Mouse (Mus musculus) myocyte (in vitro differentiated cells): Measurements from ENCODE around the gene Snx14. TPM values are rescaled to one million over a fixed set of nuclear protein-coding genes. Genes with fewer than 3 reads are reported as not detected.
"Not testable (repeated sequence)": the region's sequence is repeated elsewhere in the genome, so short reads cannot be mapped to it uniquely, and the experiment has no call there.

Experiments
- H3K27me3 ChIP-seq: one replicate; pipeline ENCODE4 v1.6.1; 2011; ENCODE audit not compliant: control insufficient read depth, insufficient read depth, insufficient read length
- H3K36me3 ChIP-seq: one replicate; pipeline ENCODE4 v1.6.1; 2011; ENCODE audit not compliant: control insufficient read depth, insufficient read depth
- H3K4me2 ChIP-seq: one replicate; pipeline ENCODE4 v1.6.1; 2011; ENCODE audit warnings: low read depth, control low read depth
- H3K4me3 ChIP-seq: one replicate; pipeline ENCODE4 v1.5.1; 2011; ENCODE audit warnings: mild to moderate bottlenecking, control low read depth, moderate library complexity
- H3K79me2 ChIP-seq: one replicate; pipeline ENCODE4 v1.6.1; 2011; ENCODE audit not compliant: control insufficient read depth, insufficient read depth
- H3ac ChIP-seq: one replicate; pipeline ENCODE4 v1.6.1; 2011; ENCODE audit not compliant: control insufficient read depth, insufficient read length
- CEBPB ChIP-seq: IDR thresholded peaks from 2 replicates; pipeline ENCODE4 v1.6.1; 2011; ENCODE audit warnings: mild to moderate bottlenecking, moderate library complexity; ENCODE audit not compliant: poor library complexity, insufficient read depth, severe bottlenecking
- E2F4 ChIP-seq: IDR thresholded peaks from one replicate; pipeline ENCODE4 v1.6.1; 2011; ENCODE audit warnings: mild to moderate bottlenecking, control low read depth, moderate library complexity; ENCODE audit not compliant: insufficient read depth
- MAX ChIP-seq: IDR thresholded peaks from one replicate; pipeline ENCODE4 v1.6.1; 2011; ENCODE audit warnings: low read depth, mild to moderate bottlenecking, control low read depth
- MYOD1 ChIP-seq, 3 experiments: IDR thresholded peaks; one replicate each; pipeline ENCODE4 v1.6.1; 2011; ENCODE audit warnings: control low read depth in 2 of 3, low read depth in 2 of 3, mild to moderate bottlenecking in 2 of 3, moderate library complexity in 1 of 3; ENCODE audit not compliant: insufficient read length in 2 of 3, control insufficient read depth in 1 of 3
- MYOG ChIP-seq, 3 experiments: IDR thresholded peaks; one replicate each; pipeline ENCODE4 v1.6.1; 2011; ENCODE audit warnings: control low read depth in 2 of 3, low read depth in 2 of 3, mild to moderate bottlenecking in 2 of 3; ENCODE audit not compliant: insufficient read length in 2 of 3, control insufficient read depth in 1 of 3, insufficient read depth in 1 of 3
- POLR2A ChIP-seq: IDR thresholded peaks from one replicate; pipeline ENCODE4 v1.6.1; 2011; ENCODE audit warnings: low read depth, mild to moderate bottlenecking, control low read depth, moderate library complexity; ENCODE audit not compliant: insufficient read length
- POLR2AphosphoS2 ChIP-seq: IDR thresholded peaks from one replicate; pipeline ENCODE4 v1.6.1; 2011; ENCODE audit warnings: low read depth, control low read depth; ENCODE audit not compliant: insufficient read length
- REST ChIP-seq: IDR thresholded peaks from one replicate; pipeline ENCODE4 v1.6.1; 2011; ENCODE audit warnings: mild to moderate bottlenecking, control low read depth, moderate library complexity; ENCODE audit not compliant: insufficient read depth, insufficient read length
- SRF ChIP-seq: IDR thresholded peaks from one replicate; pipeline ENCODE4 v1.6.1; 2011; ENCODE audit warnings: low read depth; ENCODE audit not compliant: control insufficient read depth, insufficient read length
- TCF12 ChIP-seq: IDR thresholded peaks from one replicate; pipeline ENCODE4 v1.6.1; 2011; ENCODE audit warnings: mild to moderate bottlenecking, control low read depth; ENCODE audit not compliant: poor library complexity, insufficient read depth, severe bottlenecking
- TCF3 ChIP-seq: IDR thresholded peaks from one replicate; pipeline ENCODE4 v1.6.1; 2011; ENCODE audit warnings: low read depth, control low read depth; ENCODE audit not compliant: insufficient read length
- USF1 ChIP-seq: IDR thresholded peaks from one replicate; pipeline ENCODE4 v1.6.1; 2011; ENCODE audit warnings: low read depth, mild to moderate bottlenecking, control low read depth, moderate library complexity
- polyA plus RNA-seq: library from polyadenylated mRNA; unstranded; fragments of >200 nt; fragmentation: generic; extraction: Trizol; gene quantifications from one replicate; pipeline ENCODE4 v1.2.1, GENCODE M21; 2012; ENCODE audit warnings: missing spikeins

Gene Snx14
- polyA plus RNA-seq, result 9.6 TPM

DNA sequence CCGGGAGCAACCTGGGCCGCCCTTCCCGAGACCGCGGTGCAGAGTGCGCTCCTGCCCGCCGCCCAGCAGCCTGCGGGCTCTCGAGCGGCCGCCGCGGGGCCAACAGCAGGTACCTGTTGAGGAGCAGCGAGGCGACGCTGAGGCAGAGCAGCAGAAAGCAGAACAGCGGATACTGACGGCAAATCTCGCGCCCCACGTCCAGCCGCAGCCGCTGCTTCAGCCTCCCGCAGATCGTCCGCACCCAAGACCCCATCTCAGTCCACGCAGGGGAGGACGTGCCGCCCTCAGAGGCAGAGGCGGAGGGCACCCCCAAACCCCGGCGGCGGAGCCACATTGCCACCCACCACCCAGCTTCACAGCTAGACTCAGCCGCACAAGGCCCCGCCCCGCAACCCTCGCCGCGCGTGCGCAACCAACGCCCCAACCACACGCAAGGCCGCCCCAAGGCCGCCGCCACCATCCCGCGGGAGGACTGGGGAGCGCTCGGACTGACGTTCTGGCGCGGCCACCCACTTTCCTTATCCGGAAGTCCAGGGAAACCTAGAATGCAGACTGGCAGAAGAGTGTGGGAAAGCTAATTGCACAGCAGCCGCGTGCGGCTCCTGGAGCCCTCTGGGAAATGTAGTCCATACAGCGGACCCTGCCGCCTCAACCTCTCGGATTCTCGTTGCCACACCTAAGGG lies at the start of gene Snx14:
TSS of gene Snx14 (minus strand) at position 404 of the 683 bp plus-strand sequence.
- TF ChIP-seq MYOD1 (IDR thresholded peaks at IDR 0.05; ENCODE audit: control insufficient read depth in 1 of 3, insufficient read length in 2 of 3, low read depth in 2 of 3) (no peak), USF1 (no peak), REST (no peak), TCF3 (no peak), E2F4 (no peak), POLR2A (peak; percentile 92), MAX (no peak), POLR2AphosphoS2 (peak; percentile 94), SRF (peak; percentile 92), TCF12 (no peak), CEBPB (no peak)
- Histone ChIP-seq H3K36me3 (no peaks in the 10 kb centered on the region), H3K27me3 (no peaks in the 10 kb centered on the region), H3K4me2 (peak within 1 kb of the TSS; percentile 95), H3ac (peak within 1 kb of the TSS; percentile 58), H3K4me3 (peak within 1 kb of the TSS; percentile 66), H3K79me2 (peaks cover 12% of the 10 kb centered on the region)

DNA sequence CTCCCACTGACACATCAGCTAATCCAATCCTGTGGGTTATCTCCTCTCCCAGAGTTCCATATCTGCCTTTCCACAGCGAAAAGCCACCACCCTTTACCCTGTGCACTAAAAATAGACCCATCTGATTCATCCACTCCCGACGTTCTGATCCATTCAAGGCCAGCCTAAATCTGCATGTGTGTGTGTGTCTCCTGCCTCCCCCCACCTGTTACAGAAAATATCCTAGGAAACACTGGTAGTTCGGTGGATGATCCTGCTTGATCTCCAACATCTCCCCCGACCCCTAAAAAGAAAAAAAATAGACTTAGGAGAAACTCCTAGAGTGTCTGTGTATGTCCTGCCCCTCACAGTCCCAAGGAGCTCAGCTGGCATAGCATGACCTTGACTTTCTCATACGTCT lies 45.8 kb upstream of the Snx14 start:
- Histone ChIP-seq H3K4me3 (no peak overlapping the region), H3K79me2 (peaks cover 19% of the 10 kb centered on the region), H3ac (no peak overlapping the region), H3K36me3 (no peaks in the 10 kb centered on the region), H3K27me3 (no peaks in the 10 kb centered on the region), H3K4me2 (peak overlapping the region; percentile 81)
- TF ChIP-seq REST (no peak), SRF (no peak), TCF3 (no peak), TCF12 (no peak), MYOD1 (IDR thresholded peaks at IDR 0.05; ENCODE audit: control insufficient read depth in 1 of 3, insufficient read length in 2 of 3, low read depth in 2 of 3) (peak in 1 of 3 experiments; percentile 17), MYOG (IDR thresholded peaks at IDR 0.05; ENCODE audit: control insufficient read depth in 1 of 3, insufficient read depth in 1 of 3, insufficient read length in 2 of 3, low read depth in 2 of 3) (no peak), POLR2AphosphoS2 (no peak)

DNA sequence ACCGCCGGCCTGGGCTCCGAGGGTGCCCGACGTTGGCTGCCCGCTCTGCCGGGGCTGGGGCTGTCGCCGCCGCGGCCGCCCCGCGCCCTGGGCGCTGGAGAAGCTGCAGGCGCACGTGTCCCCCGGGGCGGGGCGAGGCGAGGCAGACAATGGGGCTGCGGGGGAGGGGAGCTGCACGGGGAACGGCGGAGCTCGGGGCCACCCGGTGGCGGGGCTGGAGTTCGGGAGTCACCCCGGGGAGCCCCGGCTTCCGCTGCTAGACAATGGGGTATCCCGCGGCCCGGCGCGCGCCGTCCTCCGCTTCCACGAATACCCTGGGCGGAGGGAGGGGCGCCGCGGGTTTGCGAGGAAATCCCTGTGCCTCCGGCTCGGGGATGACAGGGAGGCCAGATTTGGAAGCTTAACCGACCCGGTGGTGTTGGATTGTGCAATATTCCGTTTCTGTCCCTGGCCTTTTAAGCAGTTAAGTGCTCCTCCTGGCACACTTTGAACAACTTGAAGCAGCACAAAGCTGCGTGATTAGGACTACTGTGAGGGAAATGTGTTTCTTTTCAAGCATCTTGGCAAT lies 44.2 kb upstream of the Snx14 start:
- H3K79me2 ChIP-seq, result peaks cover 35% of the 10 kb centered on the region
- peak overlapping the region; percentile 81 for H3K4me2 ChIP-seq
- H3ac ChIP-seq, result peak overlapping the region; percentile 97
- no peaks in the 10 kb centered on the region for H3K27me3 ChIP-seq
- peaks cover 16% of the 10 kb centered on the region for H3K36me3 ChIP-seq
- H3K4me3 ChIP-seq, result peak overlapping the region; percentile 80
- TF ChIP-seq SRF, result no peak
- no peak for TF ChIP-seq TCF3
- TF ChIP-seq E2F4, result no peak
- no peak for TF ChIP-seq REST
- no peak for TF ChIP-seq USF1
- peak; percentile 58 for TF ChIP-seq POLR2A
- TF ChIP-seq TCF12, result no peak
- TF ChIP-seq MYOG (IDR thresholded peaks at IDR 0.05; ENCODE audit: control insufficient read depth in 1 of 3, insufficient read depth in 1 of 3, insufficient read length in 2 of 3, low read depth in 2 of 3), result peak in 1 of 3 experiments; percentile 6
- no peak for TF ChIP-seq MAX
- TF ChIP-seq MYOD1 (IDR thresholded peaks at IDR 0.05; ENCODE audit: control insufficient read depth in 1 of 3, insufficient read length in 2 of 3, low read depth in 2 of 3), result no peak
- TF ChIP-seq POLR2AphosphoS2, result peak; percentile 11
- peak; percentile 96 for TF ChIP-seq CEBPB

DNA sequence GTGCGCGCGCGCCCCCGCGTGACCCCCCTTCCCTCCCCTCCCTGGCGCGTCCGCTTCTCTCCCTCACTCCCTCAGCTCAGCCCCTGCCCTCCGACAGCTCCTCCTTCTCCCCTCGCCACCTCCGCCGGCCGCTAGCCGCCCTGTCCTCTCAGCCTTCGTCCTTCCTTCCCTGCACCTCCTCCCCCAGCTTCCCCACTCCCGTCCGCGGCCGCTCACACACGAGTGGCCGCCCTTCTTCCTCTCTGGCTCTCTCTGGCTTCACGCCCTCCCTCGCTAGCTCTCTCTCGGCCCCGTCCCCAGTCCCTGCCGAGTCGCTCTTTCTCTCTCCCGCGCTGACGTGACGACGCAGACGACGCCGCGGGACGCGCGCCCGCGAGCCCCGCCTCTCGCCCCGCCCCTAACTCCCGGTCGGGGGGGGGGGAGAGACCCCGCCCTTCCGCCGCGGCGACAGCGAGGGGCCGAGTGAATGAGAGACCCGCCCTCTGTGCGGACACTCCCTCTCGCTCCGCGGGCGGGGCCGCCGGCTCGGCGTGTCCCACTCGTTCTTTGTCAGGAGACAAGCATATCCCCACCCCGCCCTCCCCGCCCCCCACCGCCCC lies 43.6 kb upstream of the Snx14 start, which contains the start of gene Syncrip:
TSS of gene Syncrip (minus strand) at position 345 of the 599 bp plus-strand sequence.
- peak within 1 kb of the TSS; percentile 81 for H3K4me2 ChIP-seq
- H3ac ChIP-seq, result peak within 1 kb of the TSS; percentile 97
- H3K27me3 ChIP-seq, result not testable (repeated sequence)
- TF ChIP-seq POLR2AphosphoS2 (peak; percentile 20), POLR2A (peak; percentile 59), E2F4 (peak; percentile 5)
- peaks cover 41% of the 10 kb centered on the region for H3K79me2 ChIP-seq
- peak within 1 kb of the TSS; percentile 80 for H3K4me3 ChIP-seq
- H3K36me3 ChIP-seq, result peaks cover 22% of the 10 kb centered on the region
